Comparison of ENCODE assay signal across 16 mouse cellular contexts in genomic region chr2:163243917-163244852, GRCm38 (mm10). TPM values are rescaled to one million over a fixed set of nuclear protein-coding genes. Genes with fewer than 3 reads are reported as not detected.
DNase-seq lines count a peak whose midpoint lies in the region; ATAC-seq and TF ChIP-seq lines count a peak whose summit lies in the region.
"Had no signal": no experiment of that assay in that cellular context is flagged by ENCODE, and none has a peak within 500 bp of the region (broad histone marks: within the 10 kb centered on the region; RNA-seq: fewer than 3 reads in every experiment).

No protein-coding gene starts in this region.

- 0 out of 2 replicates have a peak, but pooled peaks have one; percentile 54 for ATAC-seq in forebrain, embryonic 11.5 days (replicated peaks; ENCODE audit: low FRiP score)
- peak; percentile 83 for ATAC-seq in forebrain, postnatal 0 days
- ATAC-seq in midbrain, embryonic 16.5 days: peak; percentile 55; the same call in 1 of the 2 replicates
- ATAC-seq in erythroblast, adult 5-6 weeks (replicated peaks; ENCODE audit: low FRiP score, poor library complexity, severe bottlenecking): no peak

- H3K9ac ChIP-seq in forebrain, embryonic 11.5 days (ENCODE audit: low read length): no peak overlapping the region
- H3K9ac ChIP-seq in forebrain, postnatal 0 days: no peak overlapping the region
- no peak overlapping the region for H3K9ac ChIP-seq in midbrain, embryonic 16.5 days (ENCODE audit: low read depth, low read length)
- H3K9ac ChIP-seq: lung, embryonic 14.5 days had no signal

- H3K4me2 ChIP-seq in forebrain, embryonic 11.5 days (ENCODE audit: low read depth, low read length, severe bottlenecking): no peak overlapping the region
- no peak overlapping the region for H3K4me2 ChIP-seq in forebrain, postnatal 0 days (ENCODE audit: low read depth)
- H3K4me2 ChIP-seq in midbrain, embryonic 16.5 days (ENCODE audit: low read length): no peak overlapping the region
- H3K4me2 ChIP-seq: liver, embryonic 11.5 days; lung, embryonic 14.5 days had no signal

- no peaks in the 10 kb centered on the region for H3K27me3 ChIP-seq in forebrain, embryonic 11.5 days (ENCODE audit: control insufficient read depth, insufficient read depth, low read length)
- peaks cover 10% of the 10 kb centered on the region for H3K27me3 ChIP-seq in forebrain, postnatal 0 days (ENCODE audit: insufficient read depth, low read length)
- H3K27me3 ChIP-seq in midbrain, embryonic 16.5 days (ENCODE audit: control insufficient read depth, insufficient read depth, low read depth, low read length): no peaks in the 10 kb centered on the region

- 60% methylated on average over 12 of the region's 12 CpGs for WGBS in forebrain, embryonic 11.5 days
- 31% methylated on average over 12 of the region's 12 CpGs for WGBS in forebrain, postnatal 0 days
- 32% methylated on average over 12 of the region's 12 CpGs for WGBS in midbrain, embryonic 16.5 days

- no peak for TF ChIP-seq CTCF in forebrain, postnatal 0 days (IDR thresholded peaks at IDR 0.05; ENCODE audit: low read depth)

- DNase-seq in layer of hippocampus, adult 9-11 months: peak; percentile 49
- DNase-seq in layer of hippocampus, postnatal 10 days (ENCODE audit: low spot score in 2 of 2): no peak
- no peak for DNase-seq in forebrain, embryonic 11.5 days (ENCODE audit: low spot score)
- DNase-seq in forebrain, postnatal 0 days: no peak
- no peak for DNase-seq in heart, adult 18-20 months
- DNase-seq: adrenal gland, adult 8-10 months; cerebellum, adult 2 months; heart, postnatal 10 days; kidney, adult 9 months; lung, embryonic 14.5 days; thymus, adult 18-20 months had no signal

- no peaks in the 10 kb centered on the region for H3K36me3 ChIP-seq in forebrain, embryonic 11.5 days (ENCODE audit: control insufficient read depth, insufficient read depth, low read length)
- H3K36me3 ChIP-seq in forebrain, postnatal 0 days (ENCODE audit: insufficient read depth): no peaks in the 10 kb centered on the region
- H3K36me3 ChIP-seq in midbrain, embryonic 16.5 days (ENCODE audit: control insufficient read depth, insufficient read depth, low read length): no peaks in the 10 kb centered on the region
- H3K36me3 ChIP-seq: G1E had no signal

- peaks cover 8% of the 10 kb centered on the region; the same call in 1 of the 2 replicates for H3K4me1 ChIP-seq in forebrain, embryonic 11.5 days (replicated peaks; ENCODE audit: control insufficient read depth, insufficient read depth, low read length)
- H3K4me1 ChIP-seq in forebrain, postnatal 0 days (ENCODE audit: insufficient read depth): peaks cover 6% of the 10 kb centered on the region; the same call in 1 of the 2 replicates
- H3K4me1 ChIP-seq in midbrain, embryonic 16.5 days (ENCODE audit: control insufficient read depth, insufficient read depth, low read length): peaks cover 21% of the 10 kb centered on the region

- H3K4me3 ChIP-seq in forebrain, embryonic 11.5 days (ENCODE audit: low read depth, low read length): no peak overlapping the region
- H3K4me3 ChIP-seq in forebrain, postnatal 0 days (ENCODE audit: low read depth, low read length): no peak overlapping the region
- H3K4me3 ChIP-seq in midbrain, embryonic 16.5 days (ENCODE audit: low read depth, low read length): no peak overlapping the region
- H3K4me3 ChIP-seq: myocyte had no signal

- H3K27ac ChIP-seq in forebrain, embryonic 11.5 days (ENCODE audit: low read depth, low read length): no peak overlapping the region
- peak overlapping the region; percentile 47 for H3K27ac ChIP-seq in forebrain, postnatal 0 days (ENCODE audit: low read depth, low read length)
- H3K27ac ChIP-seq in midbrain, embryonic 16.5 days (ENCODE audit: low read length): peak overlapping the region; percentile 54

- H3K9me3 ChIP-seq in forebrain, embryonic 11.5 days (ENCODE audit: control insufficient read depth, low read length): no peaks in the 10 kb centered on the region
- no peaks in the 10 kb centered on the region for H3K9me3 ChIP-seq in forebrain, postnatal 0 days (ENCODE audit: low read length)
- no peaks in the 10 kb centered on the region for H3K9me3 ChIP-seq in midbrain, embryonic 16.5 days (replicated peaks; ENCODE audit: control insufficient read depth, low read length, poor library complexity, severe bottlenecking)
- H3K9me3 ChIP-seq: G1E had no signal

RNA-seq across cellular contexts. Expression of gene Tox2, which starts 41.3 kb away (rescaled TPM):
- 10 to 100 TPM; 24.3 to 24.4 TPM for total RNA-seq in layer of hippocampus, postnatal 10 days (2021)
- 35.0 and 35.5 TPM in 2 replicates for polyA plus RNA-seq in forebrain, embryonic 11.5 days (2014; fragmentation: Nextera tagmentation; extraction: Ambion mirVana)
- total RNA-seq in forebrain, postnatal 0 days (2014; rRNA removed): 2.8 and 8.0 TPM in 2 replicates
- 21.0 and 35.2 TPM in 2 replicates for polyA plus RNA-seq in forebrain, postnatal 0 days (2015; fragmentation: Nextera tagmentation; extraction: Ambion mirVana)
- polyA plus RNA-seq in midbrain, embryonic 16.5 days (2015; fragmentation: Nextera tagmentation; extraction: Ambion mirVana): 54.5 and 55.3 TPM in 2 replicates
- total RNA-seq in erythroblast, adult 5-6 weeks (2015; ENCODE audit: low replicate concordance): not detected in 2 replicates
- not detected in 2 replicates for total RNA-seq in erythroblast, adult 5-6 weeks (2017; ENCODE audit: low replicate concordance)
- total RNA-seq in heart, adult 18-20 months (2021): 1 to 10 TPM; 1.1 to 1.2 TPM
- total RNA-seq: G1E had no signal
- polyA plus RNA-seq: G1E had no signal
